Mouse (Mus musculus) heart, embryonic 14.5 days (tissue): ENCODE data around the gene Iyd. TPM values are rescaled to one million over a fixed set of nuclear protein-coding genes. Genes with fewer than 3 reads are reported as not detected.
A peak's percentile ranks its signal among the peaks of the same experiment; 100 is the strongest.

Source experiments
- ATAC-seq: fragments of 200-750 bp; cut with Nextera tagmentation; 2 replicates; pipeline ENCODE4 v1.8.0; 2017; ENCODE audit warnings: low read depth, moderate TSS enrichment; ENCODE audit not compliant: insufficient number of reproducible peaks, insufficient read depth, low FRiP score
- H3K27ac ChIP-seq, 2 experiments: fragments of 200-500 bp in 1 of 2; fragments of 300-500 bp in 1 of 2; sonication (generic) in 1 of 2; replicated peaks in 1 of 2; 2 replicates each; pipeline ENCODE4 v1.5.1; 2012 to 2014; ENCODE audit warnings: low read depth in 2 of 2, low read length in 2 of 2, control low read depth in 1 of 2, mild to moderate bottlenecking in 1 of 2, mixed read lengths in 1 of 2; ENCODE audit not compliant: control insufficient read depth in 1 of 2, insufficient read depth in 1 of 2
- H3K27me3 ChIP-seq: fragments of 300-500 bp; sonication (generic); 2 replicates; pipeline ENCODE4 v1.6.1; 2014; ENCODE audit warnings: mild to moderate bottlenecking, low read length, control low read depth; ENCODE audit not compliant: control insufficient read depth, insufficient read depth
- H3K36me3 ChIP-seq: fragments of 300-500 bp; sonication (generic); 2 replicates; pipeline ENCODE4 v1.6.1; 2014; ENCODE audit warnings: mild to moderate bottlenecking, control low read depth, low read length, mixed read lengths; ENCODE audit not compliant: control insufficient read depth, insufficient read depth
- H3K4me1 ChIP-seq, 2 experiments: fragments of 200-500 bp in 1 of 2; fragments of 300-500 bp in 1 of 2; sonication (generic) in 1 of 2; 2 replicates each; pipeline ENCODE4 v1.6.1; 2012 to 2014; ENCODE audit warnings: low read length in 2 of 2, control low read depth in 1 of 2, mixed read lengths in 1 of 2; ENCODE audit not compliant: control insufficient read depth in 2 of 2, insufficient read depth in 2 of 2
- H3K4me2 ChIP-seq: fragments of 300-500 bp; sonication (generic); 2 replicates; pipeline ENCODE4 v1.6.1; 2014; ENCODE audit warnings: mild to moderate bottlenecking, low read length
- H3K4me3 ChIP-seq, 2 experiments: fragments of 200-500 bp in 1 of 2; fragments of 300-500 bp in 1 of 2; sonication (generic) in 1 of 2; 2 replicates each; pipeline ENCODE4 v1.5.1; 2012 to 2014; ENCODE audit warnings: low read length in 2 of 2, mild to moderate bottlenecking in 2 of 2, control low read depth in 1 of 2, low read depth in 1 of 2, moderate library complexity in 1 of 2; ENCODE audit not compliant: control insufficient read depth in 1 of 2, insufficient read depth in 1 of 2
- H3K9ac ChIP-seq: fragments of 300-500 bp; sonication (generic); 2 replicates; pipeline ENCODE4 v1.6.1; 2014; ENCODE audit warnings: mild to moderate bottlenecking, low read length
- H3K9me3 ChIP-seq: fragments of 300-500 bp; sonication (generic); 2 replicates; pipeline ENCODE4 v1.6.1; 2016; ENCODE audit warnings: low read length, control low read depth; ENCODE audit not compliant: control insufficient read depth
- WGBS: fragments of 180-500 bp; shearing (Covaris S2); extraction: QIAGEN DNeasy Blood & Tissue Kit; methylation state at CpG from one replicate; pipeline ENCODE4 v1.1.7; 2014; 5-methylcytosine and 5-hydroxymethylcytosine counted together
- polyA plus RNA-seq: library from polyadenylated mRNA; unstranded; fragments of >200 nt; fragmentation: Nextera tagmentation; extraction: Ambion mirVana; gene quantifications from 2 replicates; pipeline ENCODE4 v1.2.1, GENCODE M21; 2014

Iyd gene
- polyA plus RNA-seq, 1 experiment from 2014 or later: 0.58 TPM

- Histone ChIP-seq H3K4me2 (no peak overlapping the region), H3K4me1 (peaks cover 19 to 37% of the 10 kb centered on the region in 2 experiments), H3K9ac (0 out of 2 replicates have a peak overlapping the region, but pooled peaks have one; percentile 42), H3K9me3 (no peaks in the 10 kb centered on the region), H3K27me3 (no peaks in the 10 kb centered on the region), H3K4me3 (no peak overlapping the region), H3K36me3 (no peaks in the 10 kb centered on the region), H3K27ac (peak overlapping the region; percentile 1 to 69; a peak in 3 of 4 replicates)
- no peak for ATAC-seq
- 44% methylated on average over 3 of the region's 3 CpGs for WGBS
These were observed 29.6 kb upstream of the Iyd start for GRCm38 (mm10) chr10:3510486-3510885.

GRCm38 (mm10) chr10:3511401-3511800, 28.6 kb upstream of the Iyd start:
- H3K36me3 ChIP-seq: no peaks in the 10 kb centered on the region

GRCm38 (mm10) chr10:3512620-3513305, 27.3 kb upstream of the Iyd start:
- Histone ChIP-seq H3K27me3 (no peaks in the 10 kb centered on the region), H3K4me1 (peaks cover 18 to 37% of the 10 kb centered on the region in 2 experiments), H3K36me3 (no peaks in the 10 kb centered on the region), H3K9me3 (no peaks in the 10 kb centered on the region), H3K4me3 (no peak overlapping the region), H3K4me2 (no peak overlapping the region), H3K27ac (no peak overlapping the region), H3K9ac (no peak overlapping the region)
- 74% methylated on average over 8 of the region's 8 CpGs for WGBS
- no peak for ATAC-seq

More at GRCm38 (mm10) chr10:3511401-3511800, 28.6 kb upstream of the Iyd start:
- 77% methylated on average over 3 of the region's 3 CpGs for WGBS
- no peak overlapping the region for H3K27ac ChIP-seq
- no peak overlapping the region for H3K4me3 ChIP-seq
- no peak overlapping the region for H3K9ac ChIP-seq
- H3K4me2 ChIP-seq: no peak overlapping the region
- no peaks in the 10 kb centered on the region for H3K27me3 ChIP-seq
- no peaks in the 10 kb centered on the region for H3K9me3 ChIP-seq
- peaks cover 19 to 40% of the 10 kb centered on the region in 2 experiments for H3K4me1 ChIP-seq
- no peak for ATAC-seq

GRCm38 (mm10) chr10:3513947-3514346, 26.1 kb upstream of the Iyd start:
- no peaks in the 10 kb centered on the region for H3K27me3 ChIP-seq
- no peak for ATAC-seq
- H3K36me3 ChIP-seq: no peaks in the 10 kb centered on the region
- no peak overlapping the region for H3K27ac ChIP-seq
- WGBS: 61% methylated on average over 6 of the region's 6 CpGs
- no peak overlapping the region for H3K9ac ChIP-seq
- no peaks in the 10 kb centered on the region for H3K9me3 ChIP-seq
- H3K4me1 ChIP-seq: peaks cover 9 to 26% of the 10 kb centered on the region in 2 experiments
- no peak overlapping the region for H3K4me3 ChIP-seq
- no peak overlapping the region for H3K4me2 ChIP-seq

DNA sequence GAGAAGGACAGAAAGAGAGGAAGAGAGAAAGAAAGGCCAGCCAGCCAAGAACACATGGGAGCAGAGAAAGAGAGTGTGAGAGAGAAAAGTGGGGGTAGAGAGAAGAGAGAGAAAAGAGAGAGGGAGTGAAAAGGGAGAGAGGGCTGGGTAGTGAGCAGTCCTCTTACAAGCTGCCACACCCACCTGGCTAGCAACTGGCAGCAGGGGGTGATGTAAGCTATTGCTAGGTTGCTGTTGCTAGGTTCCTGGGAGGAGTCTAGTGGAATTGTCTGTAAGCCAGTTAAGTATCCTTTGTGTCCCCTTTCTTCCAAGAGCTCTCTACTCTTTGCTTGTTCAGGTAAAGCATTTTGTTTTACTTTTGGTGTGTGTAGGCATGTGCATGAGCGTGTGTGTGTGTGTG, 25.4 kb upstream of the Iyd start:
- H3K36me3 ChIP-seq: no peaks in the 10 kb centered on the region
- H3K4me2 ChIP-seq: no peak overlapping the region
- no peak overlapping the region for H3K27ac ChIP-seq
- H3K9ac ChIP-seq: no peak overlapping the region
- no peaks in the 10 kb centered on the region for H3K27me3 ChIP-seq
- WGBS: 100% methylated on average over 1 of the region's 1 CpGs
- no peak overlapping the region for H3K4me3 ChIP-seq
- no peak for ATAC-seq
- H3K9me3 ChIP-seq: no peaks in the 10 kb centered on the region
- peaks cover 8 to 22% of the 10 kb centered on the region in 2 experiments for H3K4me1 ChIP-seq

DNA sequence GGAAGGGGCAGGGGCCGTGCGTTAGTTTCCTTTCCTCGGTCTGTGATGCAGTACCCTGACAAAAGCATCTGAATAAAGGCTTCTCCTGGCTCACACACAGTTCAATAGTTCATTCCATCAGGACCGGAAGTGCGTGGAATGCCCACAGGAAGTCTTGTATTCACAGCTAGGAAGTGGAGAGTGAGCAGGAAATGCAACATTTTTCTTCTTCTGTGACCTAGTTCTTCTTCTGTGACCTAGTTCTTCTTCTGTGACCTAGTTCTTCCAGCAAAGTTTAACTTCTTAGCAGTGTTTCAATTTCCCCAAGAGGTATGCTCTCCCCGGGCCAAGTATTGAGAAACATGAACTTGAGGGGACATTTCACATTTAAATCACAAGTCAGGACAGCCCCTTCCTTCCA, 23.6 kb upstream of the Iyd start:
- Histone ChIP-seq H3K9me3 (no peaks in the 10 kb centered on the region), H3K36me3 (no peaks in the 10 kb centered on the region), H3K27me3 (no peaks in the 10 kb centered on the region), H3K4me3 (no peak overlapping the region), H3K4me2 (no peak overlapping the region), H3K27ac (no peak overlapping the region), H3K4me1 (peaks cover 2 to 8% of the 10 kb centered on the region in 2 experiments; a peak in 2 of 4 replicates), H3K9ac (no peak overlapping the region)
- WGBS: 70% methylated on average over 6 of the region's 6 CpGs
- no peak for ATAC-seq

GRCm38 (mm10) chr10:3523044-3523793, 16.8 kb upstream of the Iyd start:
- Histone ChIP-seq H3K4me3 (no peak overlapping the region), H3K27me3 (no peaks in the 10 kb centered on the region), H3K27ac (peak overlapping the region; percentile 84 to 86), H3K9me3 (no peaks in the 10 kb centered on the region), H3K9ac (no peak overlapping the region), H3K36me3 (no peaks in the 10 kb centered on the region), H3K4me1 (peaks cover 25 to 61% of the 10 kb centered on the region in 2 experiments), H3K4me2 (no peak overlapping the region)
- 11% methylated on average over 6 of the region's 6 CpGs for WGBS
- ATAC-seq: peak; percentile 70
